Mouse (Mus musculus): ENCODE measurements around the gene B4galt3. TPM values are rescaled to one million over a fixed set of nuclear protein-coding genes. Genes with fewer than 3 reads are reported as not detected.

B4galt3 gene
- polyA plus RNA-seq, 1 experiment from 2014 or later, result 23.2 TPM

DNA sequence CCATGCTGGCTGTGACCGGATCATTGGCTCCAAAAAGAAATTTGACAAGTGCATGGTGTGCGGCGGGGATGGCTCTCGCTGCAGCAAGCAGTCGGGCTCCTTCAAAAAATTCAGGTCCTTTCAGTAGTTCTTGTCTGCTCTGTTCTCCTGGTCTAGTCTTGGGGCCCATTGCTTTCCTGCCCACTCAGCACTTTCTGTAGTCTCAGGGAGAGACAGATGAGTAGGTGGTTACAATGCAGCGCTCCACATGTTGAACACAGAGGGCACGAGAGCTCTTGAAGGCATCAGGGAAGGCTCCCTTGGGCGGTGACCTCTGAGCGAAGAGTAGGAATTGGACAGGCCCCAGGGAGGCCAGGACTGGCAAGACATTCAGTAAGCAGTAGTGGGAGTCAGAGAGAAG is 12.3 kb upstream of the B4galt3 start:
- ATAC-seq (ENCODE audit: low read depth), result no peak
- Histone ChIP-seq H3K9ac (ENCODE audit: low read depth, low read length) (no peak overlapping the region), H3K27ac (ENCODE audit: low read length) (no peak overlapping the region), H3K4me2 (ENCODE audit: low read depth, low read length) (no peak overlapping the region), H3K4me3 (ENCODE audit: low read depth, low read length) (no peak overlapping the region), H3K9me3 (replicated peaks; ENCODE audit: control insufficient read depth, low read length) (no peaks in the 10 kb centered on the region), H3K4me1 (ENCODE audit: control insufficient read depth, low read depth, low read length) (peaks cover 4% of the 10 kb centered on the region; the same call in 1 of the 2 replicates), H3K27me3 (ENCODE audit: control insufficient read depth, insufficient read depth, low read depth, low read length) (peaks cover 16% of the 10 kb centered on the region), H3K36me3 (ENCODE audit: control insufficient read depth, insufficient read depth) (no peaks in the 10 kb centered on the region)
- 63% methylated on average over 9 of the region's 9 CpGs for WGBS (ENCODE audit: insufficient replicate concordance)

DNA sequence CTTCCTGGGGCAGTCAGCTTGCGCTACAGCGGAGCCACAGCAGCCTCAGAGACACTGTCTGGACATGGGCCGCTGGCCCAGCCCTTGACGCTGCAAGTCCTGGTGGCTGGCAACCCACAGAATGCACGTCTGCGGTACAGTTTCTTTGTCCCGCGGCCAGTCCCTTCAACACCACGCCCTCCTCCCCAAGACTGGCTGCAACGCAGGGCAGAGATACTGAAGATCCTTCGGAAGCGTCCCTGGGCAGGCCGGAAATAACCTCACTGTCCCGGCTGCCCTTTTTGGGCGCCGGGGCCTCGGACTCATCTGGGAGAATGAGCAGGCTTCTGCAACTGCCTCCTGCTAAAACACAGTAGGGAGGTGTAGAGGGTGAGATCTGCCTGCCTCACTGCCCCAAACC is 11.2 kb upstream of the B4galt3 start:
- Histone ChIP-seq H3K27ac (ENCODE audit: low read length) (no peak overlapping the region), H3K9ac (ENCODE audit: low read depth, low read length) (no peak overlapping the region), H3K4me2 (ENCODE audit: low read depth, low read length) (no peak overlapping the region), H3K4me1 (ENCODE audit: control insufficient read depth, low read depth, low read length) (peaks cover 4% of the 10 kb centered on the region; the same call in 1 of the 2 replicates), H3K4me3 (ENCODE audit: low read depth, low read length) (no peak overlapping the region), H3K27me3 (ENCODE audit: control insufficient read depth, insufficient read depth, low read depth, low read length) (peaks cover 16% of the 10 kb centered on the region), H3K36me3 (ENCODE audit: control insufficient read depth, insufficient read depth) (no peaks in the 10 kb centered on the region), H3K9me3 (replicated peaks; ENCODE audit: control insufficient read depth, low read length) (no peaks in the 10 kb centered on the region)
- no peak for ATAC-seq (ENCODE audit: low read depth)
- 63% methylated on average over 17 of the region's 17 CpGs for WGBS (ENCODE audit: insufficient replicate concordance)

DNA sequence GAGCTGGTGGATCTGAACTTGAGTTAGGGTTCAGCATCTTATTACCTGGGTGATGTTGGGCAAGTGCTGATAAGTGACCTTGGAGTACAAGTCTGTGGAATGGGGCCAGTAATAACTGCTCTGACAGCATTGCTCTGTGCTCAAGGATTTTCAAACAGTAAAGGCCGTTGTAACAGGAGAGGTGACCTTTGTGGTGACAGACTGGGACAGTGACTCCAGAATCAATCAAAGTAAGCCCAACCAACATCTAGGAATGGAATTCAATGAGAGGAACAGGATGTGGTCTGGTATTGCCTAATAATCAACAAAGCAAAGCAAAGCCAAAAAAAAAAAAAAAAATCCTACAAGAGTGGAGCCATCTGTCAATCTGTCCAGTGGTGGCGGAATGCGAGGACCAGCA is 9.8 kb upstream of the B4galt3 start:
- Histone ChIP-seq H3K4me3 (ENCODE audit: low read depth, low read length) (no peak overlapping the region), H3K9me3 (replicated peaks; ENCODE audit: control insufficient read depth, low read length) (no peaks in the 10 kb centered on the region), H3K9ac (ENCODE audit: low read depth, low read length) (no peak overlapping the region), H3K27me3 (ENCODE audit: control insufficient read depth, insufficient read depth, low read depth, low read length) (peaks cover 16% of the 10 kb centered on the region), H3K4me2 (ENCODE audit: low read depth, low read length) (no peak overlapping the region), H3K27ac (ENCODE audit: low read length) (no peak overlapping the region), H3K4me1 (ENCODE audit: control insufficient read depth, low read depth, low read length) (peaks cover 4% of the 10 kb centered on the region; the same call in 1 of the 2 replicates), H3K36me3 (ENCODE audit: control insufficient read depth, insufficient read depth) (no peaks in the 10 kb centered on the region)
- WGBS (ENCODE audit: insufficient replicate concordance), result 22% methylated on average over 3 of the region's 3 CpGs
- ATAC-seq (ENCODE audit: low read depth), result no peak

DNA sequence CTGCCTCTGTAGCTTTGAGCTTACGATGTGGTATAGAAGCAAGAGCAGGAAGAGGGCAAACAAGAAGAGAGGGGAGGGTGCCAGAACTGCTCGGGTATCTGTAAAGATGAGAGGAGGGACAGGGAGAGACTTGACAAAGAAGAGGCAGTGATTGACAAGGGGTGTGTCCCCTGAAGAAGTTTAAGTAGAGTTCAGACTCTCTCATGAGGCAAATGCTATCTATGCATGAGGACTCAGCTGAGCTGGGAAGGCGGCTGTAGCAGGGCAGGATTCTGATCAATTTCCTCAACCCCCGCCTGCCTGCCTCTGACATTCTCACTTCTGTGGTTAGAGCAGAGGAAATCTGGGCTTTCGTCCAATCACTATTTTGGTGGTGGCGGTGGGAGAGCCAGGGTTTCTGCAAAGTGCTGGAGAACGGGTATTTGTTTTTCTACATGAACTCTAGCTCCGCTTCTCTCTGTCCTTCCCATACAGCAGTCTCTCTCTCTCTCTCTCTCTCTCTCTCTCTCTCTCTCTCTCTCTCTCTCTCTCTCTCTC is 7.5 kb upstream of the B4galt3 start:
- Histone ChIP-seq H3K36me3 (ENCODE audit: control insufficient read depth, insufficient read depth) (no peaks in the 10 kb centered on the region), H3K4me3 (ENCODE audit: low read depth, low read length) (no peak overlapping the region), H3K9ac (ENCODE audit: low read depth, low read length) (no peak overlapping the region), H3K4me1 (ENCODE audit: control insufficient read depth, low read depth, low read length) (peaks cover 7% of the 10 kb centered on the region), H3K27me3 (ENCODE audit: control insufficient read depth, insufficient read depth, low read depth, low read length) (peaks cover 16% of the 10 kb centered on the region), H3K27ac (ENCODE audit: low read length) (peak overlapping the region; percentile 28; the same call in 1 of the 2 replicates), H3K4me2 (ENCODE audit: low read depth, low read length) (peak overlapping the region; percentile 10), H3K9me3 (replicated peaks; ENCODE audit: control insufficient read depth, low read length) (no peaks in the 10 kb centered on the region)
- 2% methylated on average over 8 of the region's 8 CpGs for WGBS (ENCODE audit: insufficient replicate concordance)
- ATAC-seq (ENCODE audit: low read depth), result peak; percentile 26

DNA sequence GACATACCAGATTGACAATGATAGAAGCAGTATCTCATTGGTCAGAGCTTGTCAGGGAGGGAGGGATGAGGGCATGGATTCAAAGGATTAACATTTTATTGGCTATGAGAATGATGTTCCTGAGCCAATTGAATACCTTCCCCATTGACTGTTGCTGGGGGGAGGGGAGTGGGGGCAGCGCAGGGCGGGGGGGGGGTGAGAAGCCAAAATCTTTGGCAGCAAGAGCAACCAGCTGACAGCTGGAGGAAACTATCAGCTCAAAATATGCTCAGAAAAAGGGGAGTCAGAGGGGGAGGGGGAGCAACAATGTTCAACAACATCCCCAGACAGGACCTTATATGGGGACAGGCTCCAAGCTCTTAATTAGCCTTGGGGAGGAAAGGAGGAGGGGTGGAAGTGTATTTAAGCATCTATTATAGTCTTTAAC is 6.9 kb upstream of the B4galt3 start:
- H3K9me3 ChIP-seq (replicated peaks; ENCODE audit: control insufficient read depth, low read length), result no peaks in the 10 kb centered on the region
- H3K4me2 ChIP-seq (ENCODE audit: low read depth, low read length), result peak overlapping the region; percentile 10; the same call in 1 of the 2 replicates
- H3K27me3 ChIP-seq (ENCODE audit: control insufficient read depth, insufficient read depth, low read depth, low read length), result peaks cover 16% of the 10 kb centered on the region
- H3K9ac ChIP-seq (ENCODE audit: low read depth, low read length), result no peak overlapping the region
- no peak overlapping the region for H3K4me3 ChIP-seq (ENCODE audit: low read depth, low read length)
- H3K36me3 ChIP-seq (ENCODE audit: control insufficient read depth, insufficient read depth), result no peaks in the 10 kb centered on the region
- 0% methylated on average over 2 of the region's 2 CpGs for WGBS (ENCODE audit: insufficient replicate concordance)
- ATAC-seq (ENCODE audit: low read depth), result peak; percentile 48
- H3K27ac ChIP-seq (ENCODE audit: low read length), result no peak overlapping the region
- peaks cover 7% of the 10 kb centered on the region for H3K4me1 ChIP-seq (ENCODE audit: control insufficient read depth, low read depth, low read length)

DNA sequence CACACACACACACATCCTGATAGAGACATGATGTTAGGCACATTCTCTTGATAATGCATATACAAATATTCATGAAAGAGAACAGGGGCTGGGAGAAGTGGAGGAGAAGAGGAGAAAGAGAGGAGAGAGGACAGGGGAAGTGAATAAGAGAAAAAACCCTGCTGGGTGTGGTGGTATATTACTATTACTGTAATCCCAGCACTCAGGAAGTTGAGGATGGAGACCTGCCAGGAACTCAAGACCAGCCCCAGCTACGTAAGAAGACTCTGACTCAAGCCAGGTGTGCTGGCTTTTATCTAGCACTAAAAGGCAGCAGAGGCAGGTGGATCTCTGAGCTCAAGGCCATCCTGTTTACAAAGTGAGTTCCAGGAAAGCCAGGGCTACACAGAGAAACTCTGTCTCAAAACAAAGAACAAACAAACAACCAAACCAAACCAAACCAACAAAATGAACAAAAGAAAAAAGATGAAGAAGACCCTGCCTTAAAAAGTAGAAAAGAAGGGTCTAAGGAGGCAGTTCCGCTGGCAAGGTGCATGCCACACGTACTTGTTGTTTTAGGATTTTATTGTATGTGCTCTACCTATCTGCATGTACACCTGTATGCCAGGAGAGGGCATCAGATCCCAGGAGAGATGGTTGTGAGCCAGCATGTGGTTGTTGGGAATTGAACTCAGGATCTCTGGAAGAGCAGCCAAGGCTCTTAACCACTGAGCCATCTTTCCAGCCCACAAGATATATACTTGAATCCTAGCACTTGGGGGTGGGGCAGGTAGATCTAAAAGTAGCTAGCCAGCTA is 6.3 kb upstream of the B4galt3 start:
- Histone ChIP-seq H3K9ac (ENCODE audit: low read depth, low read length) (no peak overlapping the region), H3K27ac (ENCODE audit: low read length) (no peak overlapping the region), H3K4me1 (ENCODE audit: control insufficient read depth, low read depth, low read length) (peaks cover 10% of the 10 kb centered on the region), H3K9me3 (replicated peaks; ENCODE audit: control insufficient read depth, low read length) (no peaks in the 10 kb centered on the region), H3K27me3 (ENCODE audit: control insufficient read depth, insufficient read depth, low read depth, low read length) (peaks cover 13% of the 10 kb centered on the region), H3K36me3 (ENCODE audit: control insufficient read depth, insufficient read depth) (no peaks in the 10 kb centered on the region), H3K4me3 (ENCODE audit: low read depth, low read length) (no peak overlapping the region), H3K4me2 (ENCODE audit: low read depth, low read length) (no peak overlapping the region)
- 57% methylated on average over 3 of the region's 3 CpGs for WGBS (ENCODE audit: insufficient replicate concordance)
- no peak for ATAC-seq (ENCODE audit: low read depth)

DNA sequence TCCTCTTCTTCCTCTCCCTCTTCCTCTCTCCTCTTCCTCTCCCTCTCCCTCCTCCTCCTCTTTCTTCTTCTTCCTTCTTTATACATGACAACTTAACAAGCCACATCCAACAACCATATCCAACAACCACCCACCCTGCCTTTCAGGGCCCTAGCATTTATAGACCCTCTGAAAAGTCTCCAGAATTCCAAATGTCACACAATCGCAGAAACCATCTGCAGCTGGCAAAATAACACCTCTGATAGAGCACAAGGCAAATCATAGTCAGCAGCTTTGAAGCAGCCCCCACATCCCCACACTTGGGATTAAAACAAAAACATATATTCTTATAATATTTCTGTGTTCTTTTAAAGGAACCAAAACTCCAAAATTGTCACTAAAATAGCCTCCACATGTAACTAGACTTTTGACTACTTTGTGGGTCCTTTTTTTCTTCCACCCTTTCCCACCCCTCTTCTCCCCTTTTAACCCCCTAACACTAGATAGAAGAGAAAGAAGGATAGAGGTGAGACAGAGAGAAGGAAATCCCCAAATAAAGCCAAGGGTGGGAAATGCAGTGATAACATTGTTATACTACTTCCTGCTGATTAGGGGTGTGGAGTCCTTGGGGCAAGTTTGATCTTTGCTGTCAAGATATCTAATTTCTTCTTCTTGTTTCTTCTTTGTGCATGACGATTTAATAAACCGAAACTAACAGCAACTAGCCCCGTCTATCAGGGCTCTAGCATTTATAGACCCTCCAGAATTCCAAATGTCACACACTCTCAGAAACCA is 4.0 kb upstream of the B4galt3 start:
- Histone ChIP-seq H3K27me3 (ENCODE audit: control insufficient read depth, insufficient read depth, low read depth, low read length) (peaks cover 13% of the 10 kb centered on the region), H3K4me1 (ENCODE audit: control insufficient read depth, low read depth, low read length) (peaks cover 20% of the 10 kb centered on the region), H3K9me3 (replicated peaks; ENCODE audit: control insufficient read depth, low read length) (no peaks in the 10 kb centered on the region), H3K4me3 (ENCODE audit: low read depth, low read length) (no peak overlapping the region), H3K36me3 (ENCODE audit: control insufficient read depth, insufficient read depth) (no peaks in the 10 kb centered on the region), H3K4me2 (ENCODE audit: low read depth, low read length) (no peak overlapping the region), H3K27ac (ENCODE audit: low read length) (no peak overlapping the region), H3K9ac (ENCODE audit: low read depth, low read length) (no peak overlapping the region)
- 27% methylated on average over 4 of the region's 4 CpGs for whole genome bisulfite sequencing (ENCODE audit: insufficient replicate concordance)
- no peak for ATAC-seq (ENCODE audit: low read depth)

DNA sequence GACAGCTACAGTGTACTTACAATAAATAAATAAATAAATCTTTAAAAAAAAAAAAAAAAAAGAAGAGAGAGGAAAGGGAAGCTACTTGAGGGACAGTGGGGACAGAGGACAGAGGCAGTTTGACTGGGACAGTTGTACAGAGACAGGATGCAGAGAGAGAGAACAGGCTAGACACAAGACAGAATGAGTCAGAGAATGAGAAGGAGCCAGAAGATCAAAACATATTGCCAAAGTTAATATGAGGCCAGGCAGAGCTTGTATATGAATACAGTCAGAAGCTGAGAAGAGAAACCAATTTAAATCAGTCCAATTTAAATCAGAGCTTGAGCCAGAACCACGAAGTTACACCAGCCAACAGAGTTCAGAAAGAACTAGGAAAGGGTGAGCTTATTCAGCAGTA is 1.8 kb upstream of the B4galt3 start:
- H3K9ac ChIP-seq (ENCODE audit: low read depth, low read length), result no peak overlapping the region
- no peak overlapping the region for H3K27ac ChIP-seq (ENCODE audit: low read length)
- H3K4me2 ChIP-seq (ENCODE audit: low read depth, low read length), result no peak overlapping the region
- peaks cover 7% of the 10 kb centered on the region for H3K36me3 ChIP-seq (ENCODE audit: control insufficient read depth, insufficient read depth)
- H3K4me3 ChIP-seq (ENCODE audit: low read depth, low read length), result no peak overlapping the region
- no peaks in the 10 kb centered on the region for H3K9me3 ChIP-seq (replicated peaks; ENCODE audit: control insufficient read depth, low read length)
- H3K4me1 ChIP-seq (ENCODE audit: control insufficient read depth, low read depth, low read length), result peaks cover 29% of the 10 kb centered on the region
- WGBS (ENCODE audit: insufficient replicate concordance), result 40% methylated on average over 1 of the region's 1 CpGs
- ATAC-seq (ENCODE audit: low read depth), result no peak
- no peaks in the 10 kb centered on the region; the same call in 1 of the 2 replicates for H3K27me3 ChIP-seq (ENCODE audit: control insufficient read depth, insufficient read depth, low read depth, low read length)

DNA sequence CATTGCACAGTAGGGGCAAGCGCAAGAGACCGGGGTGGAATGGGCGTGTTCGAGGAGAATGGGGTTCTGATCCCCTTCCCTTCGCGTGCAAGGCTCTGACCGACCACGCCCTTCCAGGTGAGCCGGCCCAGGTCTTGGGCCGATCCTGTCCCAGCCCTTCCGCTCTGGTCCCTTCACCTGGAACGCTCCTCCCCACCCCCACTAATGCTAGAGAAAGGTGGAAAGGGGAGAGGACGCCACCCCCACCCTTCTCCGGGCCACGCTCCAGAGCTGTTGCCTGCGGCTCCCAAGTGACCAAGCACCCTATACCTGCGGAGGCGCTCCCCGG is 409 bp downstream of the B4galt3 start:
- H3K9me3 ChIP-seq (replicated peaks; ENCODE audit: control insufficient read depth, low read length), result no peaks in the 10 kb centered on the region
- H3K4me2 ChIP-seq (ENCODE audit: low read depth, low read length), result peak overlapping the region; percentile 77
- H3K4me3 ChIP-seq (ENCODE audit: low read depth, low read length), result peak overlapping the region; percentile 83
- under 1% methylated on average over 19 of the region's 19 CpGs for WGBS (ENCODE audit: insufficient replicate concordance)
- ATAC-seq (ENCODE audit: low read depth), result peak; percentile 74
- H3K27ac ChIP-seq (ENCODE audit: low read length), result peak overlapping the region; percentile 84
- peaks cover 33% of the 10 kb centered on the region for H3K4me1 ChIP-seq (ENCODE audit: control insufficient read depth, low read depth, low read length)
- H3K27me3 ChIP-seq (ENCODE audit: control insufficient read depth, insufficient read depth, low read depth, low read length), result no peaks in the 10 kb centered on the region
- peaks cover 29% of the 10 kb centered on the region for H3K36me3 ChIP-seq (ENCODE audit: control insufficient read depth, insufficient read depth)
- H3K9ac ChIP-seq (ENCODE audit: low read depth, low read length), result peak overlapping the region; percentile 72

Measured in liver, embryonic 16.5 days (tissue).